Mouse (Mus musculus) forebrain, embryonic 11.5 days (tissue): Measurements from ENCODE around the gene Spc24. TPM values are rescaled to one million over a fixed set of nuclear protein-coding genes. Genes with fewer than 3 reads are reported as not detected.

ENCODE experiments used
- ATAC-seq: fragments of 200-750 bp; cut with Nextera tagmentation; replicated peaks from 2 replicates; pipeline ENCODE4 v1.8.0; 2017; ENCODE audit warnings: moderate TSS enrichment; ENCODE audit not compliant: low FRiP score
- DNase-seq: peaks from one replicate; pipeline ENCODE4 v3.0.0-alpha.2; 2017; ENCODE audit warnings: low spot score
- H3K27ac ChIP-seq: fragments of 300-500 bp; sonication (generic); 2 replicates; pipeline ENCODE4 v1.5.1; 2014; ENCODE audit warnings: low read depth, low read length
- H3K27me3 ChIP-seq: fragments of 300-500 bp; sonication (generic); 2 replicates; pipeline ENCODE4 v1.6.1; 2014; ENCODE audit warnings: mild to moderate bottlenecking, low read length, mixed read lengths; ENCODE audit not compliant: control insufficient read depth, insufficient read depth
- H3K36me3 ChIP-seq: fragments of 300-500 bp; sonication (generic); 2 replicates; pipeline ENCODE4 v1.6.1; 2014; ENCODE audit warnings: mild to moderate bottlenecking, low read length, moderate library complexity, mixed read lengths; ENCODE audit not compliant: control insufficient read depth, insufficient read depth
- H3K4me1 ChIP-seq: fragments of 300-500 bp; sonication (generic); replicated peaks from 2 replicates; pipeline ENCODE4 v1.6.1; 2014; ENCODE audit warnings: low read length, mixed read lengths; ENCODE audit not compliant: control insufficient read depth, insufficient read depth
- H3K4me2 ChIP-seq: fragments of 300-500 bp; sonication (generic); 2 replicates; pipeline ENCODE4 v1.6.1; 2014; ENCODE audit warnings: low read depth, mild to moderate bottlenecking, low read length, moderate library complexity, mixed read lengths; ENCODE audit not compliant: severe bottlenecking
- H3K4me3 ChIP-seq: fragments of 300-500 bp; sonication (generic); 2 replicates; pipeline ENCODE4 v1.5.1; 2014; ENCODE audit warnings: low read depth, low read length
- H3K9ac ChIP-seq: fragments of 300-500 bp; sonication (generic); 2 replicates; pipeline ENCODE4 v1.6.1; 2014; ENCODE audit warnings: low read length
- H3K9me3 ChIP-seq: fragments of 300-500 bp; sonication (generic); 2 replicates; pipeline ENCODE4 v1.6.1; 2016; ENCODE audit warnings: low read length, mixed read lengths; ENCODE audit not compliant: control insufficient read depth
- WGBS: fragments of 180-500 bp; shearing (Covaris S2); extraction: QIAGEN DNeasy Blood & Tissue Kit; methylation state at CpG from one replicate; pipeline ENCODE4 v1.1.7; 2014; 5-methylcytosine and 5-hydroxymethylcytosine counted together
- polyA plus RNA-seq: library from polyadenylated mRNA; unstranded; fragments of >200 nt; fragmentation: Nextera tagmentation; extraction: Ambion mirVana; gene quantifications from 2 replicates; pipeline ENCODE4 v1.2.1, GENCODE M21; 2014

Gene Spc24
- polyA plus RNA-seq, 1 experiment from 2014 or later = 138 TPM

DNA sequence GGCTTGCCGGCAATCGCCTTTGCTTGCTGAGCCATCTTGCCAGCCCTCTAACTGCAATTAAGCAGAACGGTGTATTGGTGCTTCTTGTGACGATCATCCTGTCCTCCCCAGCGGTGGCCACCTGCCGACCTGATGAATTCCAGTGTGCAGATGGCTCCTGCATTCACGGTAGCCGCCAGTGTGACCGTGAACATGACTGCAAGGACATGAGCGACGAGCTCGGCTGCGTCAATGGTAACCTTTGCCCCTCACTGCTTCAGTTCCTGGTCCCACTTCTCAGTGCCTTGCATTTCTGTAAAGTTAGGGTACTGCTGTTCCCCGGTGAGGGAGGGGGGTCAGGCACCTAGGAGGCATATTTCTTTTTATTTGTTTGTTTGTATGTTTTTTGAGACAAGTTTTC lies 25.0 kb downstream of the Spc24 start:
- 91% methylated on average over 14 of the region's 14 CpGs for WGBS
- H3K27me3 ChIP-seq = no peaks in the 10 kb centered on the region
- ATAC-seq (no peak), DNase-seq (no peak)
- H3K4me2 ChIP-seq = no peak overlapping the region
- no peak overlapping the region for H3K4me3 ChIP-seq
- no peak overlapping the region for H3K27ac ChIP-seq
- peaks cover 54% of the 10 kb centered on the region for H3K36me3 ChIP-seq
- no peak overlapping the region for H3K9ac ChIP-seq
- H3K4me1 ChIP-seq = no peaks in the 10 kb centered on the region
- H3K9me3 ChIP-seq = no peaks in the 10 kb centered on the region

DNA sequence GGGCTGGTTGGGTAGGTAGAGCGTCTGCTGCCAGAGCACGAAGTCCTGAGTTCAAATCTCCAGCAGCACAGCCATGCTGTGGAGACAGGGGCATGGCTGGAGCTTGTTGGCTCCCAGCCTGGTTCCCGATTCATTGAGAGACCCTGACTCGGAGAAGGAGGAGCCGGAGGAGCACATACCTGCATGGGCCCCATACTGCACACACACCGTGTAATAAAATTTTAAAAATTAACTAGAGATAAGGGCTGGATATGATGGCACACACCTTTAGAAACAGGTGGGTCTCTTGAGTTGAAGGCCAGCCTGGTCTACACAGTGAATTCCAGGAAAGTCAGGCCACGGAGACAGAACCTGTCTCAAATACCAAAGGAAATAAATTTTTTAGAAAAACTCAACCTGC lies 26.1 kb downstream of the Spc24 start:
- 96% methylated on average over 7 of the region's 7 CpGs for WGBS
- ATAC-seq = no peak
- peaks cover 46% of the 10 kb centered on the region for H3K36me3 ChIP-seq

DNA sequence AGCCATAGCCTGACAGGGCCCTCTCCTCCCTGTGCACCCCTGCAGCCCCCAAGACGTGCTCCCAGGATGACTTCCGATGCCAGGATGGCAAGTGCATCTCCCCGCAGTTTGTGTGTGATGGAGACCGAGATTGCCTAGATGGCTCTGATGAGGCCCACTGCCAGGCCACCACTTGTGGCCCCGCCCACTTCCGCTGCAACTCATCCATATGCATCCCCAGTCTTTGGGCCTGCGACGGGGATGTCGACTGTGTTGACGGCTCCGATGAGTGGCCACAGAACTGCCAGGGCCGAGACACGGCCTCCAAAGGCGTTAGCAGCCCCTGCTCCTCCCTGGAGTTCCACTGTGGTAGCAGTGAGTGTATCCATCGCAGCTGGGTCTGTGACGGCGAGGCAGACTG lies 26.7 kb downstream of the Spc24 start:
- WGBS = 92% methylated on average over 17 of the region's 17 CpGs
- Histone ChIP-seq H3K9me3 (no peaks in the 10 kb centered on the region), H3K36me3 (peaks cover 44% of the 10 kb centered on the region), H3K4me1 (no peaks in the 10 kb centered on the region), H3K27me3 (no peaks in the 10 kb centered on the region), H3K4me3 (no peak overlapping the region), H3K27ac (no peak overlapping the region), H3K9ac (no peak overlapping the region), H3K4me2 (no peak overlapping the region)
- DNase-seq (no peak), ATAC-seq (no peak)

More for the DNA sequence above, 26.1 kb downstream of the Spc24 start:
- no peak for DNase-seq
- Histone ChIP-seq H3K9me3 (no peaks in the 10 kb centered on the region), H3K27me3 (no peaks in the 10 kb centered on the region), H3K4me1 (no peaks in the 10 kb centered on the region), H3K4me3 (no peak overlapping the region), H3K4me2 (no peak overlapping the region), H3K27ac (no peak overlapping the region), H3K9ac (no peak overlapping the region)

DNA sequence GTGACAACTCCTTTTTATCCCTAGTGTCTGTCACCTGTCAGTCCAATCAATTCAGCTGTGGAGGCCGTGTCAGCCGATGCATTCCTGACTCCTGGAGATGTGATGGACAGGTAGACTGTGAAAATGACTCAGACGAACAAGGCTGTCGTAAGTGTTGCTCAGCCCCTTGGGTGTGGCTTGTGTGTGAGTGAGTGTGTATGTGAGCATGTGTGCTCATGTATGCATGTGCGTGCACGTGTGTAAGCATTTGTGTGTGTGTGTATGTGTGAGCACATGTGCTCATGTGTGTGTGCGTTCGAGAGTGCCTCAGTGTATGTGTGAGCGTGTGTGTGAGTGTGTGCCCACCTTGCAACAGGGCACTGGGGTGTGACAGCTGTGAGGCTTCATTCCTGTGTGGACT lies 27.8 kb downstream of the Spc24 start:
- ATAC-seq (no peak), DNase-seq (no peak)
- H3K4me1 ChIP-seq = no peaks in the 10 kb centered on the region
- no peaks in the 10 kb centered on the region for H3K9me3 ChIP-seq
- peaks cover 44% of the 10 kb centered on the region for H3K36me3 ChIP-seq
- no peak overlapping the region for H3K4me2 ChIP-seq
- no peaks in the 10 kb centered on the region for H3K27me3 ChIP-seq
- no peak overlapping the region for H3K27ac ChIP-seq
- 96% methylated on average over 9 of the region's 9 CpGs for WGBS
- H3K4me3 ChIP-seq = no peak overlapping the region
- H3K9ac ChIP-seq = no peak overlapping the region

DNA sequence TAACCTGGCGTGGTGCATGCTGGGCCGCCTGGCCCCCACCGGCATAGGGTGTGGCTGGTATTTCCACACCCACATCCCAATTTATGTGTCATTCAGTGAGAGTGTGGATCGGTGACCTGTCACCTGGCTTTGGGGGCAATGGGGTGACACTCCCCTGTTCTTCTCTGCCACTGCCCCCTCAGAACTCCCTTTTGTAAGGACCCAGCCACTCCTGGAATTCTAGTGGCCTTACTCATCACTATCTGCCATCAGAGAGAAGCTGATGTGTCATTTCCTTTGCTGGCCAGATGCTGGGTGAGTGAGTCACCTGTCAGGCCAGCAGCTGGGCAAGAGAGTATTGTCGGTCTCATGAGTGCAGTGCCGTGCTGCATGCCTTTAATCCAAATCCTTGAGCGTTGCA lies 30.8 kb downstream of the Spc24 start:
- H3K27ac ChIP-seq = no peak overlapping the region
- ATAC-seq (no peak), DNase-seq (no peak)
- H3K4me3 ChIP-seq = no peak overlapping the region
- no peaks in the 10 kb centered on the region for H3K9me3 ChIP-seq
- H3K36me3 ChIP-seq = peaks cover 27% of the 10 kb centered on the region
- H3K27me3 ChIP-seq = no peaks in the 10 kb centered on the region
- H3K4me1 ChIP-seq = peaks cover 10% of the 10 kb centered on the region; the same call in 1 of the 2 replicates
- H3K4me2 ChIP-seq = no peak overlapping the region
- no peak overlapping the region; the same call in 1 of the 2 replicates for H3K9ac ChIP-seq
- WGBS = 90% methylated on average over 7 of the region's 7 CpGs

DNA sequence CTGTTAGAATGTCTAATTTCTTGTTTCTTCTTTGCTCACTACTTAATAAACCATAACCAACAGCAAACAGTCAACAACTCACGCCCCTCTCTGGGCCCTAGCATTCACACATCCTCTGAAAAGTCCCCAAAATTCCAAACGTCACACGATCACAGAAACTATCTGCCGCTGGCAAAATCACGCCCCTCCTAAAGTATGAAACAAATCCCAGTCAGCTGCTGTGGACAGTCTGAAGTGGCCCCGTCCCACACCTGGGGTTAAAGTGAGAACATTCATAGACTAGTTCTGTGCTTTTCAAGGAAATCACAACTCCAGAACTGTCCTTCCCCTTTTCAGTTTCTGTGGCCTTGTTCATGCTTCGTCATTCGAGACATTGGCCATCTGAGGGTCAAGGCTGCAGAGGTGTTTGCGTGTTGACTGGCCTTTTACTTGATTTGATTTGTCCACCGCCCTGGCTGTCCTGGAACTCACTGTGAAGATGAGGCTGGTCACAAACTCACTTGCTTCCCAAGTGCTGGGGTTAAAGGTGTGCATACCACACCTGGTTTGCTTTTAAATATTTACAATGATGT lies 31.8 kb downstream of the Spc24 start:
- Histone ChIP-seq H3K4me1 (peaks cover 10% of the 10 kb centered on the region; the same call in 1 of the 2 replicates), H3K4me2 (no peak overlapping the region), H3K27ac (no peak overlapping the region), H3K4me3 (no peak overlapping the region), H3K9me3 (no peaks in the 10 kb centered on the region), H3K9ac (no peak overlapping the region), H3K36me3 (peaks cover 18% of the 10 kb centered on the region), H3K27me3 (no peaks in the 10 kb centered on the region)
- 91% methylated on average over 10 of the region's 10 CpGs for WGBS
- DNase-seq (no peak), ATAC-seq (no peak)

DNA sequence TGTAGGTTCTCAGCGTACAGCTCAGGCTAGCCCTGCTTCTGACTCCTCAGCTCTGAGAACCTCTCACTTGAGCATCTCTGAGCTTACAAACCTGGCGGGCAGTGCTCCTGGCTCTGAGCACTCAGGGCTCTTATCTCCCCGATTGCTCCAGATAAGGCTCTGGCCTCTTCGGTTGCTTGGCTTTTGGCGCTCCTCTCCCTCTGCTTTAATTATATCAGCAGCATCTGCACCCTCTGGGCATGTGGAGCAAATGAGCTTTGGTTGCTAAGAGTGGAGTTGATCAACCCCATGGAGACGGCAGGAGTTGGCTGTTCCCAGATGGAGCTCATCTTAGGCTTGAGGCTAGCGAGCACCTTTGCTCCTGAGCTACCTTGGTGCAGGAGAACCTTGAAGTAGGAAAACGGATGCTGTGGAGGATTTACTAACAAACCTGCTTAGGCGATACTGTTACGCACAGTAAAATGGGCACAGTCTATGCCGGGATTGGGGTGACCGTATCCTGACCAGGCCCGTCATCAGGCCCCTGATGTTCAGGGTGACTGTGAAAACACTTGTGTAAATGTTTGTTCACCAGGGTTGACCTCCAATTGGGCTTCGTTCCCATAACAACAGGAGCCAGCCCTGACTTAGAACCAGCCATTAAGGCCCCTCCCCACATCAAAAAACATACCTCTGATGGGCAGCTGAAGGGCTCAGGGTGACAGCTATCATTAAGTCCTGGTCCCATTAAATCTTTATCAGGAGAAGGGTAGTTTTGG lies 33.7 kb downstream of the Spc24 start:
- H3K4me3 ChIP-seq = no peak overlapping the region
- H3K27ac ChIP-seq = no peak overlapping the region
- ATAC-seq = no peak
- H3K27me3 ChIP-seq = no peaks in the 10 kb centered on the region
- H3K4me1 ChIP-seq = peaks cover 10% of the 10 kb centered on the region; the same call in 1 of the 2 replicates
- peak overlapping the region; percentile 8; the same call in 1 of the 2 replicates for H3K9ac ChIP-seq
- peaks cover 7% of the 10 kb centered on the region; the same call in 1 of the 2 replicates for H3K36me3 ChIP-seq
- no peaks in the 10 kb centered on the region for H3K9me3 ChIP-seq
- no peak for DNase-seq
- 0 out of 2 replicates have a peak overlapping the region, but pooled peaks have one; percentile 18 for H3K4me2 ChIP-seq
- WGBS = 88% methylated on average over 14 of the region's 14 CpGs

DNA sequence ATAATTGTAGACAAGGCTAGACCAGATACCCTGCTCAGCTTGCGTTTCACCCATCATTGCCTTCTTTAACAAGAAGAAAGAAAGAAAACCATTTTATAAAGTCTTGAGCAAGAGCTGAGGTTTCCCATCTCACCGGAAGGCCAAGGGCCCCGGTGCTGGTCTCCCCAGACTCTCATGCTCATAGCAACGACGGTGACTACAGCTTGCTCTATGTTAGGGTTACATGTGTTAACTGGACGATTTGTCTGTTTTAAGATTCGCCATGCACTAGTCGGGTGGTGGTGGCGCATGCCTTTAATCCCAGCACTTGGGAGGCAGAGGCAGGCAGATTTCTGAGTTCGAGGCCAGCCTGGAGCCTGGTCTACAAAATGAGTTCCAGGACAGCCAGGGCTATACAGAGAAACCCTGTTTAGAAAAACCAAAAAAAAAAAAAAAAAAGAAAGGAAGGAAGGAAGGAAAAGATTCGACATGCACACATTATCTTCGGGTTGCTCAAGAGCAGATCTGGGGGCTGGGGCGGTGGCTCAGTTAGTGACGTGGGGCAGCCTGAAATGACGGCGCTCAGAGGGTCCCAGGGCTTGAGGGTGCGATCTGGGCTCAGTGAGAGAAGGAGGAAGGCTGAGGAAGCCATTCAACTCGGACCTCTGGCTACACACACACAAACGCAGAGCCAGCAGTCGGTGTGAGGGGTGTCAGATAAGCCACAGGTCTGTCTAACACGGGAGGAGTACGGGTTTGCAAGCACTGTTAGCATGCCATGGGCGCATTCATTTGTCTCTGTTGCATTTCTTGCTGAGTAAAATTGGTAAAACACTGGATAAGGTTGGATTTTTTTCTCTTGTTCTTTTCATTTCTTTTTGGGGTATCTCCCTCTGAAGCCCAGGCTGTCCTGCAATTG lies 34.6 kb downstream of the Spc24 start:
- peaks cover 7% of the 10 kb centered on the region; the same call in 1 of the 2 replicates for H3K36me3 ChIP-seq
- H3K4me3 ChIP-seq = peak overlapping the region; percentile 56
- no peak overlapping the region for H3K27ac ChIP-seq
- DNase-seq (no peak), ATAC-seq (no peak)
- no peaks in the 10 kb centered on the region for H3K9me3 ChIP-seq
- no peak overlapping the region; the same call in 1 of the 2 replicates for H3K9ac ChIP-seq
- peaks cover 10% of the 10 kb centered on the region; the same call in 1 of the 2 replicates for H3K4me1 ChIP-seq
- 89% methylated on average over 23 of the region's 23 CpGs for WGBS
- H3K27me3 ChIP-seq = no peaks in the 10 kb centered on the region
- peak overlapping the region; percentile 77; the same call in 1 of the 2 replicates for H3K4me2 ChIP-seq
